Mouse (Mus musculus) forebrain, postnatal 0 days (tissue): Measurements from ENCODE around the gene Acsl5. TPM values are rescaled to one million over a fixed set of nuclear protein-coding genes. Genes with fewer than 3 reads are reported as not detected.
A peak's percentile ranks its signal among the peaks of the same experiment; 100 is the strongest.

ENCODE experiments used
- ATAC-seq: fragments of 200-750 bp; cut with Nextera tagmentation; 2 replicates; pipeline ENCODE4 v1.8.0; 2017; ENCODE audit warnings: mild to moderate bottlenecking, moderate library complexity
- DNase-seq: peaks from one replicate; pipeline ENCODE4 v3.0.0-alpha.2; 2015
- H3K27ac ChIP-seq: fragments of 300-500 bp; sonication (generic); 2 replicates; pipeline ENCODE4 v1.5.1; 2014; ENCODE audit warnings: low read depth, mild to moderate bottlenecking, antibody characterized with exemption, low read length, moderate library complexity, mixed read lengths
- H3K27me3 ChIP-seq: fragments of 300-500 bp; sonication (generic); 2 replicates; pipeline ENCODE4 v1.6.1; 2014; ENCODE audit warnings: mild to moderate bottlenecking, low read length, mixed read lengths; ENCODE audit not compliant: insufficient read depth
- H3K36me3 ChIP-seq: fragments of 300-500 bp; sonication (generic); 2 replicates; pipeline ENCODE4 v1.6.1; 2014; ENCODE audit warnings: mild to moderate bottlenecking, moderate library complexity; ENCODE audit not compliant: insufficient read depth
- H3K4me1 ChIP-seq: fragments of 300-500 bp; sonication (generic); 2 replicates; pipeline ENCODE4 v1.6.1; 2014; ENCODE audit warnings: antibody characterized with exemption; ENCODE audit not compliant: insufficient read depth
- H3K4me2 ChIP-seq: fragments of 300-500 bp; sonication (generic); 2 replicates; pipeline ENCODE4 v1.6.1; 2014; ENCODE audit warnings: low read depth, mild to moderate bottlenecking, moderate library complexity
- H3K4me3 ChIP-seq: fragments of 300-500 bp; sonication (generic); 2 replicates; pipeline ENCODE4 v1.5.1; 2014; ENCODE audit warnings: low read depth, low read length, mixed read lengths
- H3K9ac ChIP-seq: fragments of 300-500 bp; sonication (generic); 2 replicates; pipeline ENCODE4 v1.6.1; 2014; ENCODE audit warnings: mild to moderate bottlenecking
- H3K9me3 ChIP-seq: fragments of 300-500 bp; sonication (generic); 2 replicates; pipeline ENCODE4 v1.6.1; 2016; ENCODE audit warnings: low read length
- CTCF ChIP-seq: sonication (generic); IDR thresholded peaks from 2 replicates; pipeline ENCODE4 v1.5.1; 2016; ENCODE audit warnings: antibody characterized with exemption, control low read depth, low read depth
- WGBS: fragments of 180-500 bp; shearing (Covaris S2); extraction: QIAGEN DNeasy Blood & Tissue Kit; methylation state at CpG from one replicate; pipeline ENCODE4 v1.1.7; 2014; 5-methylcytosine and 5-hydroxymethylcytosine counted together
- polyA plus RNA-seq: library from polyadenylated mRNA; unstranded; fragments of >200 nt; fragmentation: Nextera tagmentation; extraction: Ambion mirVana; gene quantifications from 2 replicates; pipeline ENCODE4 v1.2.1, GENCODE M21; 2015
- total RNA-seq: library from RNA; depleted of rRNA; stranded (reverse); fragments of >200 nt; gene quantifications from 2 replicates; pipeline ENCODE4 v1.2.3, GENCODE M21; 2014

Gene Acsl5
- total and polyA plus RNA-seq, 2 experiments from 2014 or later, result 15.9 to 16.6 TPM

- no peak for TF ChIP-seq CTCF
- no peak for DNase-seq
- peaks cover 25% of the 10 kb centered on the region; the same call in 1 of the 2 replicates for H3K36me3 ChIP-seq
- H3K9me3 ChIP-seq, result no peaks in the 10 kb centered on the region
- no peak overlapping the region for H3K4me2 ChIP-seq
- H3K4me3 ChIP-seq, result no peak overlapping the region
- no peaks in the 10 kb centered on the region for H3K27me3 ChIP-seq
- H3K27ac ChIP-seq, result no peak overlapping the region
- H3K9ac ChIP-seq, result no peak overlapping the region
- 92% methylated on average over 2 of the region's 2 CpGs for WGBS
- peaks cover 10% of the 10 kb centered on the region for H3K4me1 ChIP-seq
- no peak for ATAC-seq
Observed at GRCm38 (mm10) chr19:55313649-55314048, 61.9 kb downstream of the Acsl5 start.

DNA sequence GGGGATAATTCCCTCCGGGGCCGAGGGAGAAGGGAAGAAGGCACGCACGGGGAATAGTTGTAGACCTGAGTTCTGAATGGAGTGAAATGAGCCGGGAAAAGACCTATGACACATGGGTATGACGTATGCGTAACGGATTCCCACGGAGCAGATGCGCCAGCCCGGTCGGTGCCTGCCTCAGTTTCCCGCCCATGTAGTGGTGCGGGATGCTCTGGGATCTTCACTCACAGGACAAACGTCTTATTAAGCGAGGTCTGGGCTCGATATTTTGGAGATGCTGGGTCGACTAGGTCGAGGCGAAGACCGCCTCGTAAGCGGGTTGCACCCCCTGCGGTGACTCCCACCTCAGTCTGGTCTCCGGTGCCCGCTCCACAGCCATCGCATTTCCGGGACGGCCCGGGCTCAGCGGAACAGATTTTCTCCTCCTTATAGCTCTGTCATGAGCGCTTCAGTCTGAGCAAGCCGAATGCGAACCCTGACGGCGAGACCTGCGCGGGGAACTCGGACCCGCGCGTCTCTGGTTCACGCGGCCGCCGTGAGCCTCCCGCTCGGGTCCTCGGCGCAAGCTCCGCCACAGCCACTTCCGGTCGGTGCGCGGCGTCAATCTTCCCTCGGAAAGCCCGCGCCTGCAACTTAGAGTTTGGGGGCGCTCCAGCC, 63.8 kb downstream of the Acsl5 start, which contains the start of gene Zdhhc6:
Gene Zdhhc6 (minus strand): TSS at position 581 of the 657 bp plus-strand sequence.
- H3K9me3 ChIP-seq, result no peaks in the 10 kb centered on the region
- DNase-seq (peak; percentile 92), ATAC-seq (peak; percentile 84)
- TF ChIP-seq CTCF, result peak; percentile 25; the same call in 1 of the 2 replicates
- H3K4me3 ChIP-seq, result peak within 1 kb of the TSS; percentile 64
- H3K27ac ChIP-seq, result peak within 1 kb of the TSS; percentile 80
- H3K36me3 ChIP-seq, result peaks cover 10% of the 10 kb centered on the region; the same call in 1 of the 2 replicates
- no peaks in the 10 kb centered on the region for H3K27me3 ChIP-seq
- under 1% methylated on average over 60 of the region's 60 CpGs for WGBS
- H3K4me1 ChIP-seq, result peaks cover 10% of the 10 kb centered on the region
- peak within 1 kb of the TSS; percentile 89 for H3K4me2 ChIP-seq
- H3K9ac ChIP-seq, result peak within 1 kb of the TSS; percentile 77

DNA sequence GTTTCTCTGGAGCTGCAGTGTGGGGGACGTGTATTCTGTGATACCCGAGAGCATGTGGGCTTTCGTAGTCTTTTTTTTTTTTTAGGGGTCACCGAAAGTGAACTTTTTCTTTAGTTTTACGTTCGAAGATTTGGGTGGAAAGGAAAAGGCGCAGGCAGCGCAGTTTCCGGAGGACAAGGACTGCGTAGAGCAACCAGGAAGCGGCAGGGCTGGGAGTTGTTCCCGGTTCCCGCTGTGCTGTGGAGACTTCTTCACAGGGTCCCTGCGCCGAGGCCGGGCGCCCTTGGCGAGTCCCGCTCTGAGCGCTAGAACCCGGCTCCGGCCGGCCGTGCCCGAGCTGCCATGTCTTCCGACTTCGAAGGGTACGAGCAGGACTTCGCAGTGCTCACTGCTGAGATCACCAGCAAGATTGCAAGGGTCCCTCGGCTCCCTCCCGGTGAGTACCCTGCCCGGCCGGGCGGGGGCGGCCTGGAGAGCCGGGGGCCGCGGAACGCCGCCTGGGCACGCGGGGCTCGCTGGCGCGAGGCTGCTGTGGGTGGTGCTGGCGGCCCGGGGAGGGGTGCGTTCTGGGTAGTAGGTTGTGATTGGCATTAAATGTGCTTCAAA, 64.5 kb downstream of the Acsl5 start, which contains the start of gene Vti1a:
Gene Vti1a (plus strand): TSS at position 187 of the 606 bp plus-strand sequence.
- WGBS, result under 1% methylated on average over 48 of the region's 48 CpGs
- H3K27ac ChIP-seq, result peak within 1 kb of the TSS; percentile 80
- peaks cover 10% of the 10 kb centered on the region for H3K4me1 ChIP-seq

DNA sequence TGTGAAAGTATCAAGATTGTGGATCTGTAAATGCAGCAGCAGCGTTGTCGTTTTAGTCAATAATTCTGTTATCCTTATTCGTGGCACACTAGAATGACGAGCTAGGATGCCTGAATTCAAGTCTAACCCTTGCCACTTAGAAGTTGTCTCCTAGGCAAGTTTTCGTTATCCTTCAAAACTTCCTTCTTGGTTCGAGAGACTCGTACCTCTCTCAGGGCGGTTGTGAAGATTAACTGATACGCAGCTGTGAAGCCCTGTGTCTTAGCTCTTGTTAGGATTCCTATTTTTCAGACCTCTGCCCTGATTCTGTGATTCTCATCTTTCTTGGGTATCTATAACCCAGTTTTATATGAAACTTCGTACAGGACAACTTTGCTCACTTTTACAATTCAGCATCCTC, 65.2 kb downstream of the Acsl5 start:
- no peak for ATAC-seq
- H3K4me3 ChIP-seq, result peak overlapping the region; percentile 64
- peak overlapping the region; percentile 89 for H3K4me2 ChIP-seq
- WGBS, result 58% methylated on average over 10 of the region's 10 CpGs
- 0 out of 2 replicates have a peak, but pooled peaks cover 2% of the 10 kb centered on the region for H3K36me3 ChIP-seq
- 0 out of 2 replicates have a peak overlapping the region, but pooled peaks have one; percentile 77 for H3K9ac ChIP-seq
- peaks cover 10% of the 10 kb centered on the region for H3K4me1 ChIP-seq
- H3K9me3 ChIP-seq, result no peaks in the 10 kb centered on the region
- DNase-seq, result no peak
- no peak for TF ChIP-seq CTCF
- H3K27ac ChIP-seq, result no peak overlapping the region
- no peaks in the 10 kb centered on the region for H3K27me3 ChIP-seq

More for the DNA sequence above, 64.5 kb downstream of the Acsl5 start, which contains the start of gene Vti1a:
- Histone ChIP-seq H3K9me3 (no peaks in the 10 kb centered on the region), H3K4me3 (peak within 1 kb of the TSS; percentile 64), H3K4me2 (peak within 1 kb of the TSS; percentile 89), H3K27me3 (no peaks in the 10 kb centered on the region), H3K36me3 (peaks cover 8% of the 10 kb centered on the region; the same call in 1 of the 2 replicates), H3K9ac (peak within 1 kb of the TSS; percentile 77)
- peak; percentile 95 for DNase-seq
- TF ChIP-seq CTCF, result peak; percentile 53
- peak; percentile 96 for ATAC-seq

DNA sequence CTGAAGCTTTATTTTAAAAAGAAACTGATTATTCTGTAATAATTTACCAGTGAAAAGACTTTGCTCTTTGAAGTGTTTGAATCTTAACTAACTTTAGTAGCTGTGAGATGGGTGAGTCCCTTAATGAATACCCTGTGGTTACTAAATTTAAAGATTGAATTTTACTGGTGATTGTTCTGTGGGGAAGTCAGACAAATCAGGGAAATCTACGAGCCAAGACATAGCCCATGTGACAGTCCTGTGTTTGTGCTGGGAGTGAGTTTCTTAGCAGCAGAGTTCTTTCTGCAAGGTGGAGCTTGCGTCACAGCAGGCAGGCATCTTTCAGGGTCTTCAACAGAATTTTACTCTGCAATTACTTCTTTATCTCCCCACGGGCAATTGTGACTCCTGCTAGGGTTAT, 67.3 kb downstream of the Acsl5 start:
- Histone ChIP-seq H3K36me3 (peaks cover 17% of the 10 kb centered on the region), H3K9ac (no peak overlapping the region), H3K4me1 (peaks cover 10% of the 10 kb centered on the region), H3K9me3 (no peaks in the 10 kb centered on the region), H3K4me3 (no peak overlapping the region), H3K4me2 (no peak overlapping the region), H3K27ac (no peak overlapping the region), H3K27me3 (no peaks in the 10 kb centered on the region)
- ATAC-seq (no peak), DNase-seq (no peak)
- WGBS, result 67% methylated on average over 3 of the region's 3 CpGs
- no peak for TF ChIP-seq CTCF

GRCm38 (mm10) chr19:55319521-55319920, 67.8 kb downstream of the Acsl5 start:
- ATAC-seq (no peak), DNase-seq (no peak)
- no peaks in the 10 kb centered on the region for H3K9me3 ChIP-seq
- WGBS, result 57% methylated on average over 5 of the region's 5 CpGs
- no peak overlapping the region for H3K4me3 ChIP-seq
- H3K36me3 ChIP-seq, result peaks cover 18% of the 10 kb centered on the region
- H3K27ac ChIP-seq, result no peak overlapping the region
- H3K27me3 ChIP-seq, result no peaks in the 10 kb centered on the region
- no peak overlapping the region for H3K4me2 ChIP-seq
- TF ChIP-seq CTCF, result no peak
- H3K4me1 ChIP-seq, result peaks cover 10% of the 10 kb centered on the region
- H3K9ac ChIP-seq, result no peak overlapping the region

GRCm38 (mm10) chr19:55322604-55323003, 70.9 kb downstream of the Acsl5 start:
- Histone ChIP-seq H3K4me3 (no peak overlapping the region), H3K27ac (no peak overlapping the region), H3K4me1 (no peaks in the 10 kb centered on the region), H3K36me3 (peaks cover 18% of the 10 kb centered on the region), H3K9me3 (no peaks in the 10 kb centered on the region), H3K27me3 (no peaks in the 10 kb centered on the region), H3K4me2 (no peak overlapping the region), H3K9ac (no peak overlapping the region)
- ATAC-seq (no peak), DNase-seq (no peak)
- TF ChIP-seq CTCF, result no peak
- 93% methylated on average over 8 of the region's 8 CpGs for WGBS
